Mouse (Mus musculus) hindlimb bud, embryonic 11.5 days (tissue): Measurements from ENCODE around the gene Orc2.

Source experiments
- DNase-seq: peaks from one replicate; pipeline ENCODE4 v3.0.0-alpha.2; 2012; ENCODE audit warnings: low read depth, low spot score; ENCODE audit errors: extremely low spot score

Orc2 gene

GRCm38 (mm10) chr1:58504577-58505254, at the start of gene Orc2:
Gene Orc2 (minus strand): TSS chr1:58505109.
- peak; percentile 69 for DNase-seq

DNA sequence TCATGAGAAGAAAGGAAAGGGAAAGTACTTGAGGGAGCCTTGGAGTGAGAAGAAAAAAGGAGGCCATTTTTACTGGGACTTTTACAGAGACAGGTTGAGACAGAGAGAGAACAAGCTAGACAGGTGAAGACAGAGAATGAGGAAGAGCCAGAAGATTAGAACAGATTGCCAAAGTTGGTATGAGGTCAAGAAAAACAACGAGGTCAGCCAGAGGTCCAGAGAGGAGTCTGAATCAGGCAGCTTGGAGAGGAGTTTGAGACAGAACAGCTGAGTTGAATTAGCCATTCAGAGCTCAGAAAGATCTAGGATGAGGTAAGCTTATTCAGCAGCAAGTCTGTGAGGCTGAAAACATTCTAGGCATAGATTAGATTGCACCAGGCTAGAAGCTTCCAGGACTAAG, 36.5 kb upstream of the Orc2 start:
- DNase-seq = no peak

DNA sequence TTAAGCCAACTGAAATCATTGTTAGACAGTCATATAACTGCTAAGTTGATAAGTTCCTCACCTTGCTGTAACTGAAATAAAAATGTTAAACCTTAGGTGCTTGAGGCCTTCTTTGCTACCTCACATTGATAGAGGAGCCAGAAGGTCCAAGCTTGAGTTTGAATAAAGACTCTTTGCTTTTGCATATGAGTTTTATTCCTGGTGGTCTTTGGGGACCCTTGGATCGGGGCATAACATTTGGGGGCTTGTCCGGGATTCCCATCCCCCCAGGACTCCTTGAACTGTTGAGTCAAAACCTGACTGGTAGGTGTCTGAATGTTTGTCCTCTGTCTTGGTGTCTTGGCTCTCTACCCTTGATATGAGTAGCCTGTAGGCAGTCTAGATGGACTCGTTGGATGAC, 2.3 kb upstream of the Orc2 start:
- no peak for DNase-seq

DNA sequence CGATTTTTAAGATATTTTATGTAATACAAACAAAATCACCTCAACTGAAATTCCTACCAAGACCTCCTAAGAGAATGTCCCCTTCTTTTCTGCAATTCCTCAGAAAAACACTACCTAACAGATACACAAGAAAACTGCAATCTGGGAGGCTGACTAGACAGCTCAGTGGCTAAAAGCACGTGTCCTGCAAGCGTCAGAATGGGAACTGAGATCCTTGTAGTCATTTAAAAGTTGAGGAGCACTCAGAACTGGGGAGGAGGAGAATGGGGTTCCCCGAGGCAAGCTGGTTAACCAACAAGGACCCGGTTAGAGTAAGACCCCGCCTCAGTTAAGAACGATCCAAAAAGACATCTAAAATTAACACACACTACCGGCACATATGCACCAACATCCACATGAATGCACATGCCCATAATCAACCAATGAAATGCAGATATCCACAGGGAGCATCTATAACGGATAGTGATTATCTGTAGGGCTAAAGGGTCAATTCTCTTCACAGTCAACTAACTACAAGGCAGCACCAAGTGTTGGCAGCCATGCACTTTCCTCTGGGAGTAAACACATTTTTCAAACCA, 1.0 kb downstream of the Orc2 start:
- DNase-seq = no peak

DNA sequence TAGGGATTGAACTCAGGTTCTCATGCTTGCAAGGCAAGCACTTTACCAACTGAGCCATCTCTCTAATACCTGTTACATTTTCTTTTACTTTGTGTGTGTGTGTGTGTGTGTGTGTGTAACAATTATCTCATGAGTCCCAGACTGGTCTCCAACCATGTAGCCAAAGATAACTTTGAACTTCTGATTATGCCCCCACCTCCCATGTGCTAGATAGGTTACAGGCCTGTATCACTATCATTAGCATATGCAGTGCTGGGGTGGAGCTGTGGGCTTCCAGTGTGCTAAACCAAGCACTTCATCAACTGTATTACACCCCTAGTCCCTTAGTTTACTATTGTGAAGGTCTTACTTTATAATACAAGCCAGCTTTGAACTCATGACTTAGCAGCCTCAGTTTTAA, 1.8 kb downstream of the Orc2 start:
- no peak for DNase-seq

GRCm38 (mm10) chr1:58498758-58499157, 6.2 kb downstream of the Orc2 start:
- DNase-seq = no peak

DNA sequence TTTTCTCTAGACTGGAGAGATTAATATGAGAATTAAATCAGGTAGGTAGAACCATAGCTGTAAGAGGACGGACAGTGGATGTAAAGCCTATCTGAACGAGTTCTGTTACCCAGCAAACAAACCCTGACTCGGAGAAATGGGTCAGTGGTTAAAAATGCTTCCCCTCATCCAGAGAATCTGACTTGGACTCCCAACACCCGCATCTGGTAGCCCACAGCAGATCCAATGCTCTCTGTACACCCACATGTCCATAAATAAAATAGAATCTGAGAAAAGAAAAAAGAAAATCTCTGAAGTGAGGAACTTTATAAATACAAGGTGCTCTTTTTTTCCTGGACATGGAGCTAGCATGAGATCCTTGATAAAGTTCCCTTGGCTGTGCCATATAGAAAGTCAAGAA, 7.2 kb downstream of the Orc2 start:
- DNase-seq = no peak

- DNase-seq = no peak
Observed at GRCm38 (mm10) chr1:58495603-58496002, 9.3 kb downstream of the Orc2 start.

DNA sequence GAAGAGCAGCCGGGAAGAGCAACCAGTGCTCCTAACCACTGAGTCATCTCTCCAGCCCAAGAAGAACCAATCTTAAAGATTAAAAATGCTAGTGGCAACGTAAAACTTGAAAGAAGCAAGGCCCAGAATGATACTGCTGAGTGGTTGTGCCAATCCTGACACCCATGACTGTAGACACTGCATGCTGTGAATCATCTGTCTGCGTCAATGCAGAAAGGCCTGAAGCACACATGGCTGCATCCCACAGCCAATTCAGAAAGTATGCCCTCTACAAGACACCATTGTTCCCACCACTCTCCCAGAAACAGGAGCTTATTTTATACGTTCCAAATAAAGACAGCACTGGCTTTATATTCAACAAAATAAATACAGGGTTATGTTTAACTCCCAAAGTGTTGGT, 22.3 kb downstream of the Orc2 start:
- no peak for DNase-seq

DNA sequence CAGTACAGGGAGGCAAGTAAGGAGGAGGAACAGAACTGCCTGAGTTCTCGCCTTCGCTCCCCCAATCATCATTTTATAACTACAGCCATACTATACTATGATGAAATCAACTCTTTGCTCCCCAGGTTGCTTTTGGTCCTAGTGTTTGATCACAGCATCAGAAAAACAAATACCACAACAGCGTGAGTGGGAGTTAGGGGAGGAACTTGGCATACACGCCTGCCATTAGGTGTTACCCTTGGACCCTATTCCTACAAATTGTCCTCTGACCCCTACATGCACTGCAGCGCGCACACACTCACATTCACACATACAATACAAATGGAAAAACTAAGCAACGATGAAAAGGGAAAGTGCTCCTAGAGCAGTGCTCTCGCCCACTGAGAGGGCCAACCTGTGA, 29.2 kb downstream of the Orc2 start:
- no peak for DNase-seq

DNA sequence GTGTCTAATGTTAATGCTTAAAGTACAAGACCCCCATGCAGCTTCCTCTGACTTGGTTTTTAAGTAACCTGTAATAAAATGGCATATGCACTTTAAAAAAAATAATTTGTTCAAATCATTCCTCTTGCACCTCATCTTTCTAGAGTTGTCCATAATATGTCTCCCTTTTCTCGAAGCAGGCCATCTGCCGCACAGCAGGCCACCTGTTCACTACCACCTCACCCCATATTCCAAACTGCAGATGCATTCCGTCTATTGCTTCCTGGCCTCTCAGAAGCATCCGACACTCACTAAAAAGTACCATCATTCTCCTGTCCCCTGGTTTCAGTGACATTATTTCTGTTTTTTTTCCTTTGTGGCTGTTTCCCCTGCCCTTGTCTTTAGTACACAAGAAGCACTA, 39.3 kb downstream of the Orc2 start:
- DNase-seq = no peak

GRCm38 (mm10) chr1:58465042-58465441, 39.9 kb downstream of the Orc2 start:
- DNase-seq = no peak

- no peak for DNase-seq
Observed at GRCm38 (mm10) chr1:58463935-58464334, 41.0 kb downstream of the Orc2 start.

DNA sequence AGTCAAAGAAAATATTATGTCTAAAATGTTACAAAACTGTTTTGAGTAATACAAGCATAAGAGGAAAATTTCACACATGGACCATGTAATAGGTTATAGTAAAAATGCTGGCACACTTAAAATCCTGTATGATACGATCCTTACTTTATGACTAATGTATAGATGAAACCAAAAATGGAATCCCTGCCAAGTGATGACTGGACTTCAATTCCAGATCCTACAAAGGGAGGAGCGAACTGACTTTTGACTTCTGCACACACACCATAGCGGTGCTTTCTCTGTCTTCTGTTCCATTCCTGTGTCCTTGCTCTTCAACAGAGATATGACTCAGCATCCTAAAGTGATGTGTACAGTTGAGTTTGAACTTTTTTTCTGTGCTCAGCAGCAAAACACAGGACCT, 44.3 kb downstream of the Orc2 start:
- no peak for DNase-seq

GRCm38 (mm10) chr1:58458867-58459266, 46.0 kb downstream of the Orc2 start:
- no peak for DNase-seq

DNA sequence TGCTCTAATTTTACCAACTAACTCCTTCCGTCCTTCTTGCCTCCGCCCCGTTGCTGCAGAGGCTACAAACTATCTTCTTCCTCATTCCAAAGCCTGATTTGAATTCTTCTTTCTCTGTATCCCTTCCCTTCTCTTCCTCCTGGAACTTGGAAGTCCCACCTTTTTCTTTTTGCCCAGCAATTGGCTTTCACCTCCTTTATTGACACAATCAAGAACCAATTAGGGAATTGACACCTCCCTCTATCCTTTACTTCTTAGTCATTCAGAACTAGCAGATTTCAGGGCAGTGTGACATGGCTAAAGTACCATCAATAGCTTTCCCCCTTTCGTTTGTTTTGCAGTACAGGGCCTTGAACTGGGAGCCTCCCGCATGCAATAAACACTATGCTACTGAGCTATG, 46.7 kb downstream of the Orc2 start:
- no peak for DNase-seq

DNA sequence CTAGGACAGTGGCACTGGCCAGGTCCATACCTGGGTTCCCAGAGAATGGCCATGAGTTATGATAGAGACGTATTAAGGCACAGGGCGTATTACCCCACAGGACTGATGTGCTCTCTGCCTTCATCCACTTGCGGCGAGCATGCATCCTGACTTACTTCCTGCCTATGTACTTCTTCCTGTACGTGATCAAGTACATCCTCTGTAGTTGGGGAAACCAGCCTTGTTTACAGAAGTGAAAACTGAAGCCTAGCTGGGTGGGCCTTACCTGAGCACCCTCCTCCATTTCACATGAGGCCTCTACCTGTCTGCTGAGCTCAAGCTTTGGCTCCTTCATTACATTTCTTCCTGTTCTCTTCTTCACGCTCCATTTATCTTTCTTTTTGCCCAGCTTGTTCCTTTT, 50.6 kb downstream of the Orc2 start:
- DNase-seq = no peak

DNA sequence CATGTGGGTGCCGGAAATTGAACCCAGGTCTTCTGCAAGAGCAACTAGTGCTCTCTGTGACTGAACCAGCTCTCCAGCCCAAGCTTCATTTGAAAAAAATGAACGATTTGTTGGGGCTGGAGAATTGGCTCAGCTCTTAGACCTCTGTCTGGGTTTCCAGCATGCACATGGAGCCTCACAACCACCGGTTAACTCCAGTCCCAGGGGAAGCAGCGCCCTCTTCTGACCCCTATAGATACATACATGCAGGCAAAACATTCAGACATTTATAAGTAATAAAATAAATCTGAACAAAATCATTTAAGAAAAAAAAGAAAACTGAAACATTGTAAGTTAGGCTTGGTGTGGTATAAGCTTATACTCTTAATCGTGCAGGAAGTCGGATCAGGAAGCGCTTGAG, 56.5 kb downstream of the Orc2 start:
- DNase-seq = no peak

- no peak for DNase-seq
Observed at GRCm38 (mm10) chr1:58447766-58448165, 57.1 kb downstream of the Orc2 start.

- DNase-seq = no peak
Observed at GRCm38 (mm10) chr1:58445861-58446260, 59.0 kb downstream of the Orc2 start.

DNA sequence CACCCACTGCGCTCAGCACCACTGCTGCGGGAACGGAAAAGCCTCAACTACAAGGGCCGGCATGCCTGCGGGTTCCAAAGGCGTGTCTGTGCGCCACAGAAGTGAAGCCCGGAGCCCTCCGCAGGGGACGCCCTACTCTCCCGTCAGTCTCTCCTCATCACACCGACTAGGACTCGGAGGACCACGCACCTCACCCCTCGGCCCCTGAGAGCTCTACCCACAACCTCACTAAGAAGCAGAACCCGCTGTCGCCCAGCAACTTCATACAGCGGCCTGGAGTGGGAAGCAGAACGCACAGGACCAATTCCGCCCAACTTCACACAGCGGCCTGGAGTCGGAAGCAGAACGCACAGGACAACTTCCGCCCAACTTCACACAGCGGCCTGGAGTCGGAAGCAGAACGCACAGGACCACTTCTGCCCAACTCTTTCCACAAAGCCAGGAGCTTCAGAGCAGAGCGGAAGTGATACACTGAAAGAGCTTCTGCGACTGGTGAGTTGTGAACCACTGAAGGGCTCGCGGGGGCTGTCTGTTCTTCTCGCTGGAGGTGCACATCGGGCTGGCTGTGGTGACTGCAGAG, 59.7 kb downstream of the Orc2 start, which contains the start of the genes Nif3l1 and Ppil3:
Gene Nif3l1, plus strand, starts transcription at position 9 of the 580 bp plus-strand sequence.
Gene Ppil3, minus strand, starts transcription at position 344 of the 580 bp plus-strand sequence.
- peak; percentile 58 for DNase-seq

DNA sequence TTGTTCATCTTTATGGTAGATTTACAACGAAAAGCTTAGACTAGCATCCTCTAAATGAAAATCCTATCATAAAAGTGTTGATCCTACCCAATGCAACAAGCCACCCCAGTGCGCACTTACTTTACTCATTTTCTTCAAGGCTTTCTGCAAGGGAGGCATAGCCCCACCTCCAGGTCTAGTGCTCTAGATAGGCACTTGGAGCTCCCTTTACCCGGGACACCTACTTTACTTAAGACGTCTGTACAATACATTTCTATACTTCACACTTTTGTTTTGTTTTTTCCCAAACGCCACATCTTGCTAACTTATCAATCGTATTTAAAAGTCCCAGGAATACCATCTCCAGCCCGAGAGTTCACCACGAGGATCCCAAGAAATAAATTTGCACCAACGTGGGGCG, 60.2 kb downstream of the Orc2 start:
- DNase-seq = no peak

GRCm38 (mm10) chr1:58424551-58424950, 80.4 kb downstream of the Orc2 start:
- no peak for DNase-seq
